Mouse (Mus musculus) bone marrow macrophage, adult 2 months (primary cell): ENCODE measurements around the gene 2200002J24Rik.

Source experiments
- CTCF ChIP-seq: IDR thresholded peaks from 2 replicates; pipeline ENCODE4 v1.5.1; 2012; ENCODE audit warnings: low read depth, mild to moderate bottlenecking, low read length, moderate library complexity
- POLR2A ChIP-seq: IDR thresholded peaks from 2 replicates; pipeline ENCODE4 v1.6.1; 2012; ENCODE audit warnings: mild to moderate bottlenecking, low read depth, low read length, borderline replicate concordance

DNA sequence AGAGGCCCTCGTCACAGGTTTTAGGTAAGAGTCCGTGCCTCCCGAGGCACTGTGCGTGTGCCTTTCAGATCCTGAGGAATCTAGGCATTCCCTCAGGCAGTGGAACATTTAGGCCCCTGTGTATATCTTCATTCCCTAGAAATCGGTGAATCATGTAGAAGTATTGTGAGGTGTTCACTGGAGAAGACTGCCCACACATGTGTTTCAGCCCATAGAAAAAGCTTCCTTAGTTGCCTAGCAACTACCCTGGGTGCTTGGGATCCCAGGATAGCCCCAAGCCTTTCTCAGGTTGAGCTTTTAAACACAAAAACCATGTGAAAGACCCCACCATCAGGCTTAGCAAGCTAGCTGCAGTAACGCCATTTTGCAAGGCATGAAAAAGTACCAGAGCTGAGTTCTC is 10.4 kb upstream of the 2200002J24Rik start:
- TF ChIP-seq CTCF (no peak), POLR2A (no peak)
